Mouse (Mus musculus) frontal cortex, postnatal 14 days (tissue): Measurements from ENCODE around the gene Prlh.

Experiments used
- DNase-seq, 2 experiments: peaks; one replicate each; pipeline ENCODE4 v3.0.0; 2022; ENCODE audit warnings: low spot score in 2 of 2

Gene Prlh

GRCm38 (mm10) chr1:90953688-90954087, 780 bp downstream of the Prlh start:
- no peak for DNase-seq

GRCm38 (mm10) chr1:90956245-90957096, 3.6 kb downstream of the Prlh start:
- peak in 1 of 2 experiments; percentile 66 for DNase-seq

DNA sequence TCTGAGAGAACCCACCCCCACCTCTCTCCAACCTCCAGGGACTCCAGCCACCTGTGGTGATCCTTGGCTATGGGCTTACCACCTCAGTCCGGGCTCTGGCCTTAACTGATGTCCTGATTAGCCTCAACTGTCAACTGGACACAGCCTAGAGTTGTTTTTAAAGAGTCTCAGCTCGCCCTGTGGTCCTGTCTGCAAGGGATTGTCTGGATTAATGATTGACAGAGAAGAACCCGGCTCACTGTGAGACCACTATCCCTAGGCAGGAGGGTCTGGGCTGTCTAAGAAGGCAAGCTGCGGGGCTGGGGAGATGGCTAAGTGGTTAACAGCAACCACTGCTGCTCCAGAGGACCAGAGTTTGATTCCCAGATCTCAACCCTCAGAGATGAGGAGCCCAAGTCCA, 9.6 kb downstream of the Prlh start:
- DNase-seq, result no peak

DNA sequence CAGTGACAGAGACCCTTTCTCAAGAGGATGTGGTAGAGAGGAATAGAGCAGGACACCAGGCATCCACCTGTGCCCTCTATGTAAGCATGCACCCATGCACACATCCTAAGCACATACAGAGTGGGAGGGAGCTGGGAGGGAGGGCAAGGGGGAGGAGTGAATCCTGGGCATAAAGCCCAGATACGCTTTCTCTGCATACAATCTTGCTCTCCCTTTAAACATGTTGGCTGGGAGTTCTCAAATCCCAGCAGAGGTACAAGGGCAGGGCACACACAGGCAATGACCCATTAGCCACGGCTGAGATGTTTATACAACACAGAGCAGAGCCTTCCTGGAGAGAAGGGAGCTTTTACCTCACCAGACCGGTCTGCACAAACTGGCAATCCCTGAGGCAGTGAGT, 10.1 kb downstream of the Prlh start:
- DNase-seq, result no peak

DNA sequence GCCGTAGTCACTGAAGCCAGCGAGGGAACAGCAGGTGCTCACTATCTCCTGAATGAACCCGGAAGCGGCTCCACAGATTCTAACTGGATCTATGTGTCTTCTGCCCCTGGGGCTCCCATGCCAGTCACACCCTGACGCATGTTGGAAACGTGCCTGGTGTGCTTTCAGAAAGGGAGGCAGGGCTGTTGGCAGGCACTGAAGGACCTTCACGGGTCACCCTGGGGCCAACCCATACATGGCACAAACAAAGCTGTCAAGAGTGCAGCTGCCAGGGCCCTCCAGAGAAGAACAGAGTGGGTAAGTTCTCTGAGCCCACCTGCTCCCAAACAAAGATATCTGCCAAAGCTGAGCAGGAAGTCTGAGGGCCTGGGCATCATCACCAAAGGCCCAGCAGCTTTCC, 14.7 kb downstream of the Prlh start:
- no peak for DNase-seq

DNA sequence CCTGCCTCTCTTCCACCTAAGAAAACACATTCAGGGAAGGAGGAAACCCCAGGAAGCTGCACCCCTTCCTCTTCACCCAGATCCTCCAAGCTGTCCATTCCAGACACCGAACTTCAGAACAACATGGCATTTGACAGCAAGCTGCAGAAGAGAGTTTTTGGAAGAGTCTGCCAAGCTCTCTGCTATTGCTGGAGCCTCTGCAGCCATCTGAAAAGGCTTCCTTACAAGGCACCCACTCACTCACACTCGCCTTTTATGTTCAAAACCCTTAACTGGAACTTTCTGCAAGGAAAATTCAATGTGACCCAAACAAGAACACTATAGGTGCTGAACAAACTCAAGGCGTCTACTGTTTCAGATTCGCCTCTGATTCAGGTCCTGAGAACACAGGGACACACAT, 15.7 kb downstream of the Prlh start:
- DNase-seq, result no peak

- no peak for DNase-seq
Observed at GRCm38 (mm10) chr1:90969347-90969784, 16.5 kb downstream of the Prlh start, which contains the start of gene Rab17. TSS of gene Rab17 (minus strand) at chr1:90969661.

DNA sequence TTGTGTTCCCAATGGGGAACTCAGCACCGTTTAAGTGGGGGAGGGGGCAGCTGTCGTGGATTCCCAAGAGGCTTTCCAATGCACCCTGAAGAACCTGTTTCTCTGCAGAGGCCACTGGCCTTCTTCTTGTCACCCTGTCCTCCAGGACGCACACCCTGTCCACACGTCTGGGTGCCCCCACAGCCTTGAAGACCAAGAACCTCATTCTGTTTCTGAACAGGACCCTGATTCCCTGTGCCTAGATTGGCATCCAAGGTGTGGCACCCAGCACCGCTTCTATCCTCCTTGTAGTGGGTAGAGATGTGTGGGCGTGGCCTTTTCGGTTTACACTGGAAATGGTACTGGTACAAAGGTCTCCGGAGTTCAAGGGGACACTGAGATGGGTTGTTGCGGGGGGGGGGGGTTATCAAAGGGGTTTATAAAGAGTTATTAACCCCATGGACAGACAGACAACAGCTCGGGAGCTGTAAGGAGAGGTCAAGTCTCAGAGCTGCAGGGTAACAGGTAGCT, 17.0 kb downstream of the Prlh start:
- DNase-seq, result no peak

- peak; percentile 80 to 97 for DNase-seq
Observed at GRCm38 (mm10) chr1:90972911-90973573, 20.1 kb downstream of the Prlh start.

GRCm38 (mm10) chr1:90973574-90973911, 20.6 kb downstream of the Prlh start:
- DNase-seq, result no peak

- DNase-seq, result peak; percentile 56 to 64
Observed at GRCm38 (mm10) chr1:90974906-90975649, 22.2 kb downstream of the Prlh start.

DNA sequence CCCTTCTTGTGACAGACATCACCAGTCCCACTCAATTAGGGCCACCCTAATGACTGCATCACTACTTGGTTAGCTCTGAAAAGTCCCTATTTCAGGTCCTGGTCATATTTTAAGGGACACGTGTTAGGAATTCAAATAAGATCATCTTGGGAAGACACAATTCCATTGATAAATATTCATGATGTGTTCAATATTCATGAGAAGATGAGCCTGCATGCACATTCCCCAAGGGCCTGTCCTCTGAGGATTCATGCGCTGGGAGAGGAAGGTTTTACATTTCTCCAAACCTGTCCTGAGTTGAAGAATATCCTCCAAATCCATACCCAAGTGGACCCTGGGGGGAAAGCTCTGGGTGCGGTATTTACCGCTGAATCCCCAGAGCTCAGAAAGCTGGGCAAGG, 23.1 kb downstream of the Prlh start:
- no peak for DNase-seq

- DNase-seq, result no peak
Observed at GRCm38 (mm10) chr1:90980638-90981330, 27.9 kb downstream of the Prlh start.

- no peak for DNase-seq
Observed at GRCm38 (mm10) chr1:90981346-90981745, 28.4 kb downstream of the Prlh start.

GRCm38 (mm10) chr1:90995916-90996315, 43.0 kb downstream of the Prlh start:
- DNase-seq, result peak in 1 of 2 experiments; percentile 1

DNA sequence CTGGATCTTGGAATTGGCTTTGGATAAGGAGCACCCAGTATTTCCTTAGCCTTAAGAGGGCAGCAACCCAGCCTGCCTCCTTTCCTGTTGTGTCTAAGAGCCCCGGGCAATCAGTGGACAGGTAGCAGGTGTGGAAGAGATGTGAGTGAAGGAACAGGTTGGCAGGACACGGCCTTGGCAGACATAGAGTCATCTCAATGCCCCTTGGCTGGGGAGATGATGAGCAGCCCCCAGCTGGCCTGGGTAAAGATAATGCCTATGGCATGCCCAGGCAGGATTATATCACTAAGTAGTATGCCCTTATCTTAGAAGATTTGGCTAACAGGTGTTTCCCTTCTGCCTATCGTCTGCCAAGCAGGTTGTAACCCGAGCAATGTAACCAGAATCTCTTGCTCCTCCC, 44.2 kb downstream of the Prlh start:
- DNase-seq, result peak in 1 of 2 experiments; percentile 2

GRCm38 (mm10) chr1:90997641-90998040, 44.7 kb downstream of the Prlh start:
- DNase-seq, result no peak

DNA sequence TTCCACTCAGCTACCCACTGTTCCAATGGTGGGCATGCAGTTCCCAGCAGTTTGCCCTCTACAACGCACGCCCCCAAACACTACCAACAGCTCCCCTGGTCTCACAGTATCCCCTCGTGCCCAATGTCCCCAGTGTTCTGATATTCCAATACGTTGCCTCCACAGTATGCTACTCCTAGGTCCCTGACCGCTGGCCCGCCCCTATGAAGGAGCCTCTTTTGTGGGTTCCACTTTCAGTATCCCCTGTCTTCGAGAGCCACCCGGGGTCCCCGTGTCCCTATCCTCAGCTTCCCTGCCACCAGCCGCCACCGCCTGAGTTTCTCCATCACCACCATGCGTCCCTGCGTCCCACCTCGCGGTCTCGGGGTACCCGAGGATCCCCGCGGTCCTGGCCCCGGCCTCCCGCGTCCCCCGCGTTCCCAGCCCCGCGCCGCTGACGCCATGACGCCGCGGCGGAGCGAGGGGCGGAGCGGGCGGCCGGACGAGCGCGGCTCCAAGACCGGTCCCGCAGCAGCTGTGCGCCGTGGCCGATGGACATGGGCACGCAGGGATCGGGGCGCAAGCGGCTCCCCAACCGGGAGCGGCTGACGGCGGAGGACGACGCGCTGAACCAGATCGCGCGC, 45.5 kb downstream of the Prlh start, which contains the start of gene Lrrfip1:
Gene Lrrfip1 (plus strand): TSS at position 470 of the 623 bp plus-strand sequence.
- peak; percentile 40 to 52 for DNase-seq

DNA sequence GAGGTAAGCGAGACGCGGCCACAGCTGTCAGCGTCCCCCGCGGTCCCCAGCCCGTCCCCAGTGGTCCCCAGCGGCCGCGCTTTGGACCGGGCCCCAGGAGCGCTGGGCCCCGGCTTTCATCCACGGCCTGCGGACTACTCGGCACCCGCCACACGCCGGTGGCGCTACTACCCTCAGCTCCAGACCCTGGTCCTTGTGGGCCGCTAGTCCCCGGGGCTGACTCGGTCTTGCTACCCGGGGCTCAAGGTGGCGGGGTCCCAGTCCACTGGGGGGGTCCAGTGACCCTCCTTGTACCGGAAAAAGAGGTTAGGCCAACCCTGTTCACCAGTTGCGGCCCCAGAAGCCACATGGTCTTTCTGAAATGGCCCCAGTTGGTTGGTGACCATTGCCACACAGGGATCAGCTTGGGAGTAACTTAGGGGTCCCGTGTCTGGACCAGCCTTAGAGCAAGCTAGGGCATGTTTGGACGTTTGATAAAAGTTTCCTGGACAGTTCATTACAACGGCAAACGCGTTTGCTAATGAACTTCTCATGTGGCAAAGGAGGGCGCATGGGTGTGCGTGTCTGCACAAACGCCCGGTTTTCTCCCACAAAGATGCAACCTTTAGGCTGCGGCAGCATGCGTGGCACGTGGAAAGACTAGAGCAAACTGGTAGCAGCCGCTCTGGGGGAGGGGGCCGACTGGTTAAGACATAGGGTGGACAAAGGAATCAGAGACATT, 46.1 kb downstream of the Prlh start:
- peak in 1 of 2 experiments; percentile 17 for DNase-seq

DNA sequence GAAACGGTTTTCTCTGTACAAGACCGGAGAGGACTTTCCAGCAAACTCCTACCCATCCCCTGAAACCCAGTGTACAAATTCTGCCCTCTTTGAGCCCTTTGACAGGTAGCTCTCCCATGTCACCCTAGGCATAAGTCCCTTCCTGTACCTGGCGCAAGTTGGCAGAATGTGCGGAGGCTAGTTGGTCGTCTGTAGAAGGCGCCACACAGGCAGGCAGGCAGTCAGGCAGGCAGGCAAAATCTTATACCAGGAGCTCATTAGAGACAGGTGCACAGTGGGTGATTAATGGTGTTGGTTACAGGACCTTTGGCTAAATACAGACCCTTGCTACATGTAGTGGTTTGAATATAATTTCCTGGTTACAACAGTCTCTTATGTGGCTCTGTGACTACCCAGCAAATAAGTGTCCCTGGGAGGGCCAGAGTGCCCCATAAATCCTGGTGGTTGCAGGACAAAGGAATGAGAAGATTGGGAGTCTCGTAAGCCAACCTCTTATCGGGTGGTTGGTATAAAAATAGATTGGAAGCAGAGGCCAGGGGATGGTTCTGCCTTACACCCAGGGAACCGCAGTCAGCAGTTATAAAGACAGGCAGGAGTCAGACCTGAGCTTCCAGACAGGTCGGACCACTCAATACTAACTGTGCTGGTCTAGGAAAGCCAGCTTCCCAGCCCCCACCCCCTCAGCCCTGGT, 47.1 kb downstream of the Prlh start:
- DNase-seq, result peak in 1 of 2 experiments; percentile 2
